ENCODE assay signal across 8 mouse cellular contexts in the genomic region with DNA sequence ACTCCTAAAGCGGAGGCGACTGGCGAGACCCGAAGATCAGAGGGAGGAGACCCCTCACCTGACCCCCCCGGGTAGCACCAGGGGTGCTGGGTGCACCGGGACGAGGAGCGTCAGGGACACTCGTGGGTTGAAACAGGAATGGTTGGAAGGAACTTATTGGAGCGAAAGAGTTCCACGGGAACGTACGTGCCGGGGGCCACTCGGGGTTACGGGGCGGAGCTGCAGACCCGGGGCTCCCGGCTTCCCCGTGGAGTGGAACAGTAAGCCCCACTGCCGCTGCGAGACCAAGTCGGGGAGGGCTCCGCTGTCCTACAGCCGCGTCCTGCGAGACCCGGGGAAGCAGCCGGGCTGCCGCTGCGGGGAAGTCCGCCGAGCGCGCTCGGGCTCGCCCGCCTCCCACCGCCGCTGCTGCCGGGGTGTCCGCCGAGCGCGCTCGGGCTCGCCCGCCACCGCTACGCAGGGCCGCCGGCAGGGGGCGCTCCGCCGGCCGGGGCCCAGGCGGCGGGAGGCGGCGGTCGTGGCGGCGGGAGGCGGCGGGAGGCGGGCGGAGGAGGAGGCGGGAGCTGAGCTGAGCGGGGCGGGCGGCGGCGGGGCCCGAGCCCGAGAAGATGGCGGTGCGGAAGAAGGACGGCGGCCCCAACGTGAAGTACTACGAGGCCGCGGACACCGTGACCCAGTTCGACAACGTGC. TPM values are rescaled to one million over a fixed set of nuclear protein-coding genes. Genes with fewer than 3 reads are reported as not detected.
A peak's percentile ranks its signal among the peaks of the same experiment; 100 is the strongest.
DNase-seq lines count a peak whose midpoint lies in the region; ATAC-seq lines count a peak whose summit lies in the region.

Gene Smarcc2 (plus strand): TSS at position 530 of the 690 bp plus-strand sequence.

- H3K36me3 ChIP-seq in forebrain, embryonic 11.5 days (ENCODE audit: control insufficient read depth, insufficient read depth, low read length), result peaks cover 5% of the 10 kb centered on the region; the same call in 1 of the 2 replicates
- H3K36me3 ChIP-seq in heart, embryonic 15.5 days, result peaks cover 20% of the 10 kb centered on the region
- peaks cover 31% of the 10 kb centered on the region for H3K36me3 ChIP-seq in liver, embryonic 13.5 days
- H3K36me3 ChIP-seq in stomach, embryonic 14.5 days (ENCODE audit: control insufficient read depth, insufficient read depth, low read length), result peaks cover 24% of the 10 kb centered on the region

- peak within 1 kb of the TSS; percentile 99 for H3K4me3 ChIP-seq in forebrain, embryonic 11.5 days (ENCODE audit: low read depth, low read length)
- H3K4me3 ChIP-seq in heart, embryonic 15.5 days, result peak within 1 kb of the TSS; percentile 85
- H3K4me3 ChIP-seq in liver, embryonic 13.5 days (replicated peaks), result peak within 1 kb of the TSS; percentile 96
- peak within 1 kb of the TSS; percentile 77 for H3K4me3 ChIP-seq in stomach, embryonic 14.5 days (ENCODE audit: low read depth, low read length)

- peak within 1 kb of the TSS; percentile 72 for H3K4me2 ChIP-seq in forebrain, embryonic 11.5 days (ENCODE audit: low read depth, low read length, severe bottlenecking)
- H3K4me2 ChIP-seq in heart, embryonic 15.5 days, result peak within 1 kb of the TSS; percentile 81
- peak within 1 kb of the TSS; percentile 92 for H3K4me2 ChIP-seq in liver, embryonic 13.5 days
- H3K4me2 ChIP-seq in stomach, embryonic 14.5 days (replicated peaks; ENCODE audit: low read depth, low read length), result peak within 1 kb of the TSS; percentile 86

- H3K9ac ChIP-seq in forebrain, embryonic 11.5 days (ENCODE audit: low read length), result peak within 1 kb of the TSS; percentile 98
- H3K9ac ChIP-seq in heart, embryonic 15.5 days, result peak within 1 kb of the TSS; percentile 94
- peak within 1 kb of the TSS; percentile 97 for H3K9ac ChIP-seq in liver, embryonic 13.5 days
- peak within 1 kb of the TSS; percentile 92 for H3K9ac ChIP-seq in stomach, embryonic 14.5 days (replicated peaks; ENCODE audit: low read depth, low read length)

- no peaks in the 10 kb centered on the region for H3K27me3 ChIP-seq in forebrain, embryonic 11.5 days (ENCODE audit: control insufficient read depth, insufficient read depth, low read length)
- H3K27me3 ChIP-seq in heart, embryonic 15.5 days, result no peaks in the 10 kb centered on the region
- no peaks in the 10 kb centered on the region for H3K27me3 ChIP-seq in liver, embryonic 13.5 days
- no peaks in the 10 kb centered on the region for H3K27me3 ChIP-seq in stomach, embryonic 14.5 days (ENCODE audit: control insufficient read depth, insufficient read depth, low read length)

- H3K27ac ChIP-seq in forebrain, embryonic 11.5 days (ENCODE audit: low read depth, low read length), result peak within 1 kb of the TSS; percentile 93
- peak within 1 kb of the TSS; percentile 98 for H3K27ac ChIP-seq in heart, embryonic 15.5 days
- H3K27ac ChIP-seq in liver, embryonic 13.5 days, result peak within 1 kb of the TSS; percentile 95
- peak within 1 kb of the TSS; percentile 93 for H3K27ac ChIP-seq in stomach, embryonic 14.5 days (ENCODE audit: low read length)

- under 1% methylated on average over 74 of the region's 86 CpGs for WGBS in forebrain, embryonic 11.5 days
- WGBS in heart, embryonic 15.5 days, result under 1% methylated on average over 81 of the region's 86 CpGs
- under 1% methylated on average over 74 of the region's 86 CpGs for WGBS in liver, embryonic 13.5 days (ENCODE audit: insufficient replicate concordance)
- WGBS in stomach, embryonic 14.5 days, result under 1% methylated on average over 75 of the region's 86 CpGs

- ATAC-seq in forebrain, embryonic 11.5 days (replicated peaks; ENCODE audit: low FRiP score), result peak; percentile 76
- peak; percentile 80 for ATAC-seq in heart, embryonic 15.5 days (replicated peaks; ENCODE audit: insufficient number of reproducible peaks, insufficient read depth, low FRiP score, low read depth)
- ATAC-seq in liver, embryonic 13.5 days (ENCODE audit: low read depth), result peak; percentile 84
- ATAC-seq in stomach, embryonic 14.5 days (ENCODE audit: insufficient number of reproducible peaks, insufficient read depth, low FRiP score, low read depth), result peak; percentile 83

- peaks cover 9% of the 10 kb centered on the region for H3K4me1 ChIP-seq in forebrain, embryonic 11.5 days (replicated peaks; ENCODE audit: control insufficient read depth, insufficient read depth, low read length)
- H3K4me1 ChIP-seq in heart, embryonic 15.5 days (replicated peaks), result peaks cover 15% of the 10 kb centered on the region
- peaks cover 46% of the 10 kb centered on the region for H3K4me1 ChIP-seq in liver, embryonic 13.5 days (replicated peaks)
- H3K4me1 ChIP-seq in stomach, embryonic 14.5 days (ENCODE audit: control insufficient read depth, insufficient read depth, low read length), result peaks cover 13% of the 10 kb centered on the region

- peak; percentile 92 for DNase-seq in CD4-positive, CD25-positive, alpha-beta regulatory T cell, adult 2 months (ENCODE audit: low read depth, low spot score)
- DNase-seq in c-Kit-negative CD71-positive TER-119-positive erythroid progenitor cells, embryonic 14.5 days (ENCODE audit: low read depth, low spot score), result peak; percentile 77
- DNase-seq in forebrain, embryonic 11.5 days (ENCODE audit: low spot score), result peak; percentile 92
- DNase-seq in kidney, postnatal 25 days, result peak; percentile 86 to 95
- DNase-seq in liver, embryonic 13.5 days, result peak; percentile 78
- DNase-seq in natural killer cell, adult 2 months (ENCODE audit: low spot score in 2 of 2), result peak; percentile 63 to 78

- no peaks in the 10 kb centered on the region for H3K9me3 ChIP-seq in forebrain, embryonic 11.5 days (ENCODE audit: control insufficient read depth, low read length)
- H3K9me3 ChIP-seq in heart, embryonic 15.5 days (replicated peaks), result no peaks in the 10 kb centered on the region
- no peaks in the 10 kb centered on the region for H3K9me3 ChIP-seq in liver, embryonic 13.5 days (replicated peaks)
- H3K9me3 ChIP-seq in stomach, embryonic 14.5 days (ENCODE audit: control insufficient read depth, low read depth, low read length), result no peaks in the 10 kb centered on the region

RNA-seq across cellular contexts. Expression of gene Smarcc2, which starts in this region (rescaled TPM):
- polyA plus RNA-seq in forebrain, embryonic 11.5 days (2014; fragmentation: Nextera tagmentation; extraction: Ambion mirVana), result 139 and 144 TPM in 2 replicates
- polyA plus RNA-seq in heart, embryonic 15.5 days (2015; fragmentation: Nextera tagmentation; extraction: Ambion mirVana), result 59.2 and 60.3 TPM in 2 replicates
- 18.5 and 30.1 TPM in 2 replicates for polyA plus RNA-seq in liver, embryonic 13.5 days (2015; fragmentation: Nextera tagmentation; extraction: Ambion mirVana)
- 109 and 110 TPM in 2 replicates for polyA plus RNA-seq in stomach, embryonic 14.5 days (2014; fragmentation: Nextera tagmentation; extraction: Ambion mirVana)

Comparison
In these comparisons a context has a peak if more than half of its experiments do, and no peak if none do; other contexts are left out.
1. Peak in every context shown above with its lines: DNase-seq, ATAC-seq, H3K4me3 ChIP-seq and H3K27ac ChIP-seq.